Mouse (Mus musculus) ES-E14 (cell line): ENCODE data around the gene Lifr.

ENCODE experiments used
- CHD2 ChIP-seq: IDR thresholded peaks from 2 replicates; pipeline ENCODE4 v1.6.1; 2014; ENCODE audit warnings: mild to moderate bottlenecking, low read depth, low read length, inconsistent platforms
- HCFC1 ChIP-seq: IDR thresholded peaks from 2 replicates; pipeline ENCODE4 v1.6.1; 2012; ENCODE audit warnings: low read length, inconsistent platforms, borderline replicate concordance; ENCODE audit not compliant: insufficient read depth
- MAFK ChIP-seq: IDR thresholded peaks from 2 replicates; pipeline ENCODE4 v1.6.1; 2014; ENCODE audit warnings: mild to moderate bottlenecking, low read depth, low read length, inconsistent platforms; ENCODE audit not compliant: insufficient read depth
- ZC3H11A ChIP-seq: IDR thresholded peaks from 2 replicates; pipeline ENCODE4 v1.6.1; 2012; ENCODE audit warnings: low read depth, mild to moderate bottlenecking, inconsistent platforms, low read length, borderline replicate concordance
- ZNF384 ChIP-seq: IDR thresholded peaks from 2 replicates; pipeline ENCODE4 v1.6.1; 2012; ENCODE audit warnings: low read depth, low read length, inconsistent platforms

- TF ChIP-seq HCFC1 (no peak), MAFK (no peak), ZNF384 (no peak), CHD2 (no peak), ZC3H11A (no peak)
Observed at GRCm38 (mm10) chr15:7108160-7108559, 17.7 kb downstream of the Lifr start.
